12 mouse cellular contexts compared by ENCODE assay signal in genomic region chr2:26607056-26607910, GRCm38 (mm10). TPM values are rescaled to one million over a fixed set of nuclear protein-coding genes. Genes with fewer than 3 reads are reported as not detected.
DNase-seq lines count a peak whose midpoint lies in the region; ATAC-seq and TF ChIP-seq lines count a peak whose summit lies in the region.
"Had no signal": no experiment of that assay in that cellular context is flagged by ENCODE, and none has a peak within 500 bp of the region (broad histone marks: within the 10 kb centered on the region; RNA-seq: fewer than 3 reads in every experiment).

No protein-coding gene starts in this region.

- peaks cover 8% of the 10 kb centered on the region; the same call in 1 of the 2 replicates for H3K27me3 ChIP-seq in midbrain, postnatal 0 days (ENCODE audit: insufficient read depth, low read length)
- peaks cover 29% of the 10 kb centered on the region for H3K27me3 ChIP-seq in midbrain, embryonic 15.5 days (replicated peaks)
- no peaks in the 10 kb centered on the region for H3K27me3 ChIP-seq in intestine, embryonic 14.5 days (replicated peaks; ENCODE audit: control insufficient read depth, insufficient read depth, low read length)
- H3K27me3 ChIP-seq in stomach, embryonic 16.5 days (ENCODE audit: control insufficient read depth, insufficient read depth, low read length) = no peaks in the 10 kb centered on the region

- H3K4me2 ChIP-seq in midbrain, postnatal 0 days (ENCODE audit: low read depth, low read length, poor library complexity, severe bottlenecking) = no peak overlapping the region
- no peak overlapping the region for H3K4me2 ChIP-seq in midbrain, embryonic 15.5 days
- H3K4me2 ChIP-seq in intestine, embryonic 14.5 days (ENCODE audit: low read length) = no peak overlapping the region
- 0 out of 2 replicates have a peak overlapping the region, but pooled peaks have one; percentile 5 for H3K4me2 ChIP-seq in stomach, embryonic 16.5 days (ENCODE audit: low read depth, low read length)

- no peak for ATAC-seq in midbrain, postnatal 0 days (ENCODE audit: low FRiP score)
- no peak for ATAC-seq in midbrain, embryonic 15.5 days (replicated peaks)
- ATAC-seq in intestine, embryonic 14.5 days (replicated peaks; ENCODE audit: low FRiP score, low TSS enrichment, low read depth) = no peak
- 0 out of 2 replicates have a peak, but pooled peaks have one; percentile 6 for ATAC-seq in stomach, embryonic 16.5 days (ENCODE audit: insufficient read depth, low FRiP score)
- ATAC-seq: forebrain, embryonic 16.5 days had no signal

- H3K27ac ChIP-seq in gastrocnemius, adult 2 months = peak overlapping the region; percentile 40; the same call in 1 of the 2 replicates
- no peak overlapping the region for H3K27ac ChIP-seq in midbrain, postnatal 0 days (ENCODE audit: low read depth, low read length)
- H3K27ac ChIP-seq in midbrain, embryonic 15.5 days = no peak overlapping the region
- H3K27ac ChIP-seq in intestine, embryonic 14.5 days (ENCODE audit: low read depth) = peak overlapping the region; percentile 43; the same call in 1 of the 2 replicates
- H3K27ac ChIP-seq in stomach, embryonic 16.5 days (ENCODE audit: low read length) = peak overlapping the region; percentile 77
- H3K27ac ChIP-seq: kidney, postnatal 0 days had no signal

- no peak overlapping the region for H3K9ac ChIP-seq in midbrain, postnatal 0 days (replicated peaks; ENCODE audit: low read length, poor library complexity, severe bottlenecking)
- no peak overlapping the region for H3K9ac ChIP-seq in midbrain, embryonic 15.5 days
- no peak overlapping the region for H3K9ac ChIP-seq in intestine, embryonic 14.5 days (ENCODE audit: low read length)
- H3K9ac ChIP-seq in stomach, embryonic 16.5 days (ENCODE audit: low read length) = peak overlapping the region; percentile 58

- no peak for TF ChIP-seq CTCF in gastrocnemius, adult 2 months (IDR thresholded peaks at IDR 0.05)
- TF ChIP-seq CTCF in midbrain, postnatal 0 days (IDR thresholded peaks at IDR 0.05) = no peak

- no peaks in the 10 kb centered on the region for H3K36me3 ChIP-seq in midbrain, postnatal 0 days (ENCODE audit: insufficient read depth, low read length)
- H3K36me3 ChIP-seq in midbrain, embryonic 15.5 days (replicated peaks) = no peaks in the 10 kb centered on the region
- H3K36me3 ChIP-seq in intestine, embryonic 14.5 days (ENCODE audit: control insufficient read depth, insufficient read depth, low read length) = no peaks in the 10 kb centered on the region
- H3K36me3 ChIP-seq in stomach, embryonic 16.5 days (ENCODE audit: control insufficient read depth, insufficient read depth, low read length) = no peaks in the 10 kb centered on the region

- H3K4me3 ChIP-seq in gastrocnemius, adult 2 months = no peak overlapping the region
- H3K4me3 ChIP-seq in midbrain, postnatal 0 days (ENCODE audit: low read depth, low read length) = no peak overlapping the region
- H3K4me3 ChIP-seq in midbrain, embryonic 15.5 days = no peak overlapping the region
- H3K4me3 ChIP-seq in intestine, embryonic 14.5 days (ENCODE audit: low read depth, low read length) = no peak overlapping the region
- no peak overlapping the region for H3K4me3 ChIP-seq in stomach, embryonic 16.5 days (replicated peaks; ENCODE audit: low read length)

- peak; percentile 64 for DNase-seq in gastrocnemius, adult 2 months
- DNase-seq in gastrocnemius, adult 8-10 months (ENCODE audit: low spot score in 2 of 2) = no peak
- peak; percentile 10 for DNase-seq in midbrain, postnatal 0 days (ENCODE audit: low spot score)
- DNase-seq in intestine, embryonic 14.5 days (ENCODE audit: low spot score) = no peak
- no peak for DNase-seq in B cell, adult 2 months
- DNase-seq in layer of hippocampus, adult 8-10 months (ENCODE audit: low spot score in 2 of 2) = no peak
- DNase-seq: cerebellum, adult 11-12 months had no signal

- no peaks in the 10 kb centered on the region for H3K9me3 ChIP-seq in midbrain, postnatal 0 days (ENCODE audit: low read length)
- H3K9me3 ChIP-seq in midbrain, embryonic 15.5 days = no peaks in the 10 kb centered on the region
- no peaks in the 10 kb centered on the region for H3K9me3 ChIP-seq in intestine, embryonic 14.5 days (ENCODE audit: control insufficient read depth, low read length)
- no peaks in the 10 kb centered on the region for H3K9me3 ChIP-seq in stomach, embryonic 16.5 days (replicated peaks; ENCODE audit: control insufficient read depth, low read length)

- intact Hi-C loops in gastrocnemius, adult 2 months (cut with DNase I) = no loop called here

- peaks cover 4% of the 10 kb centered on the region; the same call in 1 of the 2 replicates for H3K4me1 ChIP-seq in midbrain, postnatal 0 days (ENCODE audit: insufficient read depth, low read length)
- H3K4me1 ChIP-seq in midbrain, embryonic 15.5 days = peaks cover 12% of the 10 kb centered on the region
- peaks cover 24% of the 10 kb centered on the region for H3K4me1 ChIP-seq in intestine, embryonic 14.5 days (replicated peaks; ENCODE audit: control insufficient read depth, insufficient read depth, low read length)
- peaks cover 30% of the 10 kb centered on the region for H3K4me1 ChIP-seq in stomach, embryonic 16.5 days (ENCODE audit: control insufficient read depth, insufficient read depth, low read length)

- 52% methylated on average over 6 of the region's 6 CpGs for WGBS in midbrain, postnatal 0 days
- 57% methylated on average over 6 of the region's 6 CpGs for WGBS in midbrain, embryonic 15.5 days
- 42% methylated on average over 6 of the region's 6 CpGs for WGBS in intestine, embryonic 14.5 days
- WGBS in stomach, embryonic 16.5 days = 31% methylated on average over 6 of the region's 6 CpGs

RNA-seq across cellular contexts. Expression of gene Agpat2, which starts 3.1 kb away (rescaled TPM):
- 1 to 10 TPM; 2.8 to 7.3 TPM for total RNA-seq in gastrocnemius, adult 2 months (2021)
- 1 to 10 TPM; 2.9 to 8.9 (median 5.6) TPM for total RNA-seq in gastrocnemius, adult 8-10 months (2022)
- 6.4 and 8.4 TPM in 2 replicates for total RNA-seq in midbrain, postnatal 0 days (2014; rRNA removed)
- polyA plus RNA-seq in midbrain, postnatal 0 days (2015; fragmentation: Nextera tagmentation; extraction: Ambion mirVana) = 5.0 and 6.3 TPM in 2 replicates
- polyA plus RNA-seq in midbrain, embryonic 15.5 days (2015; fragmentation: Nextera tagmentation; extraction: Ambion mirVana) = 4.6 and 6.7 TPM in 2 replicates
- polyA plus RNA-seq in intestine, embryonic 14.5 days (2014; fragmentation: Nextera tagmentation; extraction: Ambion mirVana) = 47.5 and 53.8 TPM in 2 replicates
- polyA plus RNA-seq in stomach, embryonic 16.5 days (2015; fragmentation: Nextera tagmentation; extraction: Ambion mirVana) = 66.8 and 72.1 TPM in 2 replicates
- 1 to 10 TPM; 1.1 to 4.9 (median 3.7) TPM for total RNA-seq in layer of hippocampus, adult 8-10 months (2022)

RNA-seq across cellular contexts. Expression of gene Gm20532, which starts 20.8 kb away (rescaled TPM):
- total RNA-seq in gastrocnemius, adult 2 months (2021) = not detected
- not detected for total RNA-seq in gastrocnemius, adult 8-10 months (2022)
- total RNA-seq in midbrain, postnatal 0 days (2014; rRNA removed) = not detected in 2 replicates
- 0.25 TPM in 1 of 2 replicates, not detected in the other for polyA plus RNA-seq in midbrain, postnatal 0 days (2015; fragmentation: Nextera tagmentation; extraction: Ambion mirVana)
- polyA plus RNA-seq in midbrain, embryonic 15.5 days (2015; fragmentation: Nextera tagmentation; extraction: Ambion mirVana) = not detected in 2 replicates
- polyA plus RNA-seq in intestine, embryonic 14.5 days (2014; fragmentation: Nextera tagmentation; extraction: Ambion mirVana) = not detected in 2 replicates
- polyA plus RNA-seq in stomach, embryonic 16.5 days (2015; fragmentation: Nextera tagmentation; extraction: Ambion mirVana) = not detected in 2 replicates
- total RNA-seq in layer of hippocampus, adult 8-10 months (2022) = not detected
- total RNA-seq: left cerebral cortex, postnatal 36 days had no signal
- polyA plus RNA-seq: forebrain, embryonic 16.5 days; kidney, postnatal 0 days had no signal

RNA-seq across cellular contexts. Expression of gene Fam69b, which starts 21.0 kb away (rescaled TPM):
- total RNA-seq in gastrocnemius, adult 2 months (2021) = 1 to 10 TPM; 1.0 to 2.3 TPM
- total RNA-seq in gastrocnemius, adult 8-10 months (2022) = 1 to 10 TPM; 1.3 to 2.1 (median 1.6) TPM
- 237 and 261 TPM in 2 replicates for total RNA-seq in midbrain, postnatal 0 days (2014; rRNA removed)
- polyA plus RNA-seq in midbrain, postnatal 0 days (2015; fragmentation: Nextera tagmentation; extraction: Ambion mirVana) = 155 and 162 TPM in 2 replicates
- 164 and 168 TPM in 2 replicates for polyA plus RNA-seq in midbrain, embryonic 15.5 days (2015; fragmentation: Nextera tagmentation; extraction: Ambion mirVana)
- polyA plus RNA-seq in intestine, embryonic 14.5 days (2014; fragmentation: Nextera tagmentation; extraction: Ambion mirVana) = 39.7 and 41.3 TPM in 2 replicates
- polyA plus RNA-seq in stomach, embryonic 16.5 days (2015; fragmentation: Nextera tagmentation; extraction: Ambion mirVana) = 23.2 and 27.3 TPM in 2 replicates
- 10 to 100 TPM; 66.1 to 70.8 (median 68.5) TPM for total RNA-seq in layer of hippocampus, adult 8-10 months (2022)

RNA-seq across cellular contexts. Expression of gene Egfl7, which starts 27.5 kb away (rescaled TPM):
- total RNA-seq in gastrocnemius, adult 2 months (2021) = 10 to 100 TPM; 34.4 to 53.7 TPM
- 10 to 100 TPM; 28.7 to 37.4 (median 31.6) TPM for total RNA-seq in gastrocnemius, adult 8-10 months (2022)
- total RNA-seq in midbrain, postnatal 0 days (2014; rRNA removed) = 69.9 and 83.0 TPM in 2 replicates
- 63.2 and 70.9 TPM in 2 replicates for polyA plus RNA-seq in midbrain, postnatal 0 days (2015; fragmentation: Nextera tagmentation; extraction: Ambion mirVana)
- polyA plus RNA-seq in midbrain, embryonic 15.5 days (2015; fragmentation: Nextera tagmentation; extraction: Ambion mirVana) = 71.8 and 75.7 TPM in 2 replicates
- 129 and 135 TPM in 2 replicates for polyA plus RNA-seq in intestine, embryonic 14.5 days (2014; fragmentation: Nextera tagmentation; extraction: Ambion mirVana)
- polyA plus RNA-seq in stomach, embryonic 16.5 days (2015; fragmentation: Nextera tagmentation; extraction: Ambion mirVana) = 116 and 120 TPM in 2 replicates
- 10 to 100 TPM; 62.4 to 90.7 (median 72.7) TPM for total RNA-seq in layer of hippocampus, adult 8-10 months (2022)

Comparison
In these comparisons a context has a peak if more than half of its experiments do, and no peak if none do; other contexts are left out.
1. DNase-seq: peak in gastrocnemius, adult 2 months (single experiment) and midbrain, postnatal 0 days (single experiment); none in gastrocnemius, adult 8-10 months (0 of 2), intestine, embryonic 14.5 days (single experiment), B cell, adult 2 months (0 of 2) and layer of hippocampus, adult 8-10 months (0 of 2).
2. H3K27ac ChIP-seq: peak in gastrocnemius, adult 2 months (single experiment), intestine, embryonic 14.5 days (single experiment) and stomach, embryonic 16.5 days (single experiment); none in midbrain, postnatal 0 days (single experiment) and midbrain, embryonic 15.5 days (single experiment).
3. RNA of gene Fam69b, which starts 21.0 kb away (total RNA-seq): 237 to 261 TPM in midbrain, postnatal 0 days and 66.1 to 70.8 TPM in layer of hippocampus, adult 8-10 months; 1.0 to 2.3 TPM in gastrocnemius, adult 2 months and 1.3 to 2.1 TPM in gastrocnemius, adult 8-10 months; every median in the first group is over 10 times any median in the second.